Comparison of ENCODE assay signal across 8 mouse cellular contexts in the genomic region with DNA sequence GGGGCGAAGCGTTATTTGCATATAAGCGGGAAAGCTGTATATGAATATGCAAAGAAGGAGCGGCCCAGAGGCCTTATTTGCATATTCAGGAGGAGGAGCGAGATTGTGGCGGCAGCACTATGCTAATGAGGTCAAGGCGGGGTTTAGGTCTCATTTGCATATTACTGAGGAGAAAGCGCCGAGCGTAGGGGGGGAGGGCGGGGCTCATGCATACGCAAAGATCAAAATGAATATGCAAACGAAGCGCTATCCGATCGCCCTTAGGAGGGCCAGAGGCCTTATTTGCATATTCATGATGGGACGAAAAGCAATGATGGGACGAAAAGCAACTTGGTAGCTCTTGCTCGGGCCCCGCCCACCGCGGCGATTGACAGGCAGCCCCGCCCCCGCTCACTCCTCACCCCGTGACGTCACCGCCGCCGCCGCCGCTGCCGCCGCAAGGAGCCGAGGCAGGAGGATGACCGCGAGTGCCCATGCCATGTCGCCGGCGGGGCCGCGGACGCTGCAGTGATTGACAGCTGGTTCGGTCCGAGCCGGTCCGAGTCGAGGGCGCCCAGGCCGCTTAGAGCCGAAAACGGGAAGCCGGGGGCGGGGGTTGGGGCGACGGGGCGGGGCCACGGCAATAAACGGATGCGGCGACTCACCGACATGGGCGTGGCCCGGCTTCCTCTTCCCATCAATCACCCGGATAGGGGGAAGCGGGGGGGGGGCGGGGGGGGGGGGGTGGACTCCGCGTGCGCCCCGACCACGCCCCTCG. TPM values are rescaled to one million over a fixed set of nuclear protein-coding genes. Genes with fewer than 3 reads are reported as not detected.
DNase-seq lines count a peak whose midpoint lies in the region; ATAC-seq and TF ChIP-seq lines count a peak whose summit lies in the region.

Gene Crlf2, minus strand, starts transcription at position 590 of the 757 bp plus-strand sequence.

- no peak for TF ChIP-seq CTCF in bone marrow, adult 2 months (IDR thresholded peaks at IDR 0.05; ENCODE audit: control insufficient read depth, insufficient read depth, low read length)
- no peak for TF ChIP-seq CTCF in midbrain, postnatal 0 days (IDR thresholded peaks at IDR 0.05)

- no peaks in the 10 kb centered on the region for H3K27me3 ChIP-seq in embryonic facial prominence, embryonic 15.5 days
- no peaks in the 10 kb centered on the region for H3K27me3 ChIP-seq in limb, embryonic 14.5 days (ENCODE audit: control insufficient read depth, insufficient read depth, low read length)
- H3K27me3 ChIP-seq in midbrain, postnatal 0 days (ENCODE audit: insufficient read depth, low read length), result no peaks in the 10 kb centered on the region

- peaks cover 20% of the 10 kb centered on the region for H3K36me3 ChIP-seq in embryonic facial prominence, embryonic 15.5 days
- no peaks in the 10 kb centered on the region; the same call in 1 of the 2 replicates for H3K36me3 ChIP-seq in limb, embryonic 14.5 days (ENCODE audit: control insufficient read depth, insufficient read depth, low read length)
- H3K36me3 ChIP-seq in midbrain, postnatal 0 days (ENCODE audit: insufficient read depth, low read length), result no peaks in the 10 kb centered on the region

- no peaks in the 10 kb centered on the region for H3K4me1 ChIP-seq in bone marrow, adult 2 months (ENCODE audit: control insufficient read depth, insufficient read depth, low read length)
- no peaks in the 10 kb centered on the region for H3K4me1 ChIP-seq in embryonic facial prominence, embryonic 15.5 days
- no peaks in the 10 kb centered on the region for H3K4me1 ChIP-seq in limb, embryonic 14.5 days (ENCODE audit: control insufficient read depth, insufficient read depth, low read length)
- H3K4me1 ChIP-seq in midbrain, postnatal 0 days (ENCODE audit: insufficient read depth, low read length), result no peaks in the 10 kb centered on the region

- TF ChIP-seq POLR2A in bone marrow, adult 2 months (IDR thresholded peaks at IDR 0.05; ENCODE audit: borderline replicate concordance, control insufficient read depth, low read depth, low read length), result no peak; the same call in 1 of the 2 replicates
- TF ChIP-seq POLR2A in limb, embryonic 14.5 days (IDR thresholded peaks at IDR 0.05; ENCODE audit: borderline replicate concordance, extremely low read depth, insufficient read depth, insufficient read length), result no peak

- peak within 1 kb of the TSS; percentile 56 for H3K4me2 ChIP-seq in embryonic facial prominence, embryonic 15.5 days (replicated peaks)
- peak within 1 kb of the TSS; percentile 48 for H3K4me2 ChIP-seq in limb, embryonic 14.5 days (replicated peaks; ENCODE audit: low read depth, low read length, severe bottlenecking)
- peak within 1 kb of the TSS; percentile 51 for H3K4me2 ChIP-seq in midbrain, postnatal 0 days (ENCODE audit: low read depth, low read length, poor library complexity, severe bottlenecking)

- under 1% methylated on average over 65 of the region's 73 CpGs for WGBS in bone marrow, adult 2 months
- WGBS in embryonic facial prominence, embryonic 15.5 days, result under 1% methylated on average over 59 of the region's 73 CpGs
- WGBS in limb, embryonic 14.5 days, result 1% methylated on average over 40 of the region's 73 CpGs
- WGBS in midbrain, postnatal 0 days, result under 1% methylated on average over 59 of the region's 73 CpGs

- DNase-seq in 416B (ENCODE audit: low read depth), result peak; percentile 99
- DNase-seq in heart, adult 8-10 months (ENCODE audit: low spot score), result peak; percentile 83
- peak; percentile 90 for DNase-seq in kidney, adult 9 months
- DNase-seq in limb, embryonic 14.5 days (ENCODE audit: low spot score), result peak; percentile 94
- DNase-seq in midbrain, postnatal 0 days (ENCODE audit: low spot score), result peak; percentile 96
- DNase-seq in spleen, postnatal 14 days (ENCODE audit: low spot score in 2 of 2), result peak; percentile 68 to 83

- H3K4me3 ChIP-seq in bone marrow, adult 2 months (replicated peaks; ENCODE audit: control insufficient read depth, low read depth, low read length), result peak within 1 kb of the TSS; percentile 87
- peak within 1 kb of the TSS; percentile 79 for H3K4me3 ChIP-seq in embryonic facial prominence, embryonic 15.5 days (replicated peaks)
- peak within 1 kb of the TSS; percentile 68 for H3K4me3 ChIP-seq in limb, embryonic 14.5 days (replicated peaks; ENCODE audit: low read length)
- peak within 1 kb of the TSS; percentile 58 for H3K4me3 ChIP-seq in midbrain, postnatal 0 days (ENCODE audit: low read depth, low read length)

- H3K27ac ChIP-seq in bone marrow, adult 2 months (ENCODE audit: control insufficient read depth, insufficient read depth, low read depth, low read length, poor library complexity), result peak within 1 kb of the TSS; percentile 100
- H3K27ac ChIP-seq in embryonic facial prominence, embryonic 15.5 days (replicated peaks), result peak within 1 kb of the TSS; percentile 97
- peak within 1 kb of the TSS; percentile 92 for H3K27ac ChIP-seq in limb, embryonic 14.5 days (replicated peaks; ENCODE audit: low read depth, low read length)
- peak within 1 kb of the TSS; percentile 95 for H3K27ac ChIP-seq in midbrain, postnatal 0 days (ENCODE audit: low read depth, low read length)

- peak; percentile 61 for ATAC-seq in embryonic facial prominence, embryonic 15.5 days (ENCODE audit: insufficient number of reproducible peaks, low FRiP score, low TSS enrichment, low read depth)
- ATAC-seq in limb, embryonic 14.5 days (ENCODE audit: low FRiP score, low read depth), result peak; percentile 60
- peak; percentile 63 for ATAC-seq in midbrain, postnatal 0 days (ENCODE audit: low FRiP score)

- H3K9me3 ChIP-seq in embryonic facial prominence, embryonic 15.5 days (replicated peaks), result peaks cover 26% of the 10 kb centered on the region
- H3K9me3 ChIP-seq in limb, embryonic 14.5 days (ENCODE audit: control insufficient read depth, low read length), result peaks cover 31% of the 10 kb centered on the region
- H3K9me3 ChIP-seq in midbrain, postnatal 0 days (ENCODE audit: low read length), result peaks cover 16% of the 10 kb centered on the region

- peak within 1 kb of the TSS; percentile 58 for H3K9ac ChIP-seq in embryonic facial prominence, embryonic 15.5 days
- H3K9ac ChIP-seq in limb, embryonic 14.5 days (ENCODE audit: low read depth, low read length, severe bottlenecking), result peak within 1 kb of the TSS; percentile 66
- H3K9ac ChIP-seq in midbrain, postnatal 0 days (replicated peaks; ENCODE audit: low read length, poor library complexity, severe bottlenecking), result peak within 1 kb of the TSS; percentile 72

RNA-seq across cellular contexts. Expression of gene Crlf2, which starts in this region (rescaled TPM):
- polyA plus RNA-seq in bone marrow, adult 2 months (2011; ENCODE audit: insufficient read depth, insufficient read length, low replicate concordance, missing spikeins), result 9.9 and 26.5 TPM in 2 replicates
- polyA plus RNA-seq in embryonic facial prominence, embryonic 15.5 days (2015; fragmentation: Nextera tagmentation; extraction: Ambion mirVana), result 12.6 and 13.6 TPM in 2 replicates
- total RNA-seq in heart, adult 8-10 months (2022), result 1 to 10 TPM; 3.7 to 8.1 (median 5.7) TPM
- 22.1 and 35.5 TPM in 2 replicates for polyA plus RNA-seq in limb, embryonic 14.5 days (2012; rRNA removed)
- 9.1 and 11.0 TPM in 2 replicates for polyA plus RNA-seq in limb, embryonic 14.5 days (2014; fragmentation: Nextera tagmentation; extraction: Ambion mirVana)
- total RNA-seq in midbrain, postnatal 0 days (2014; rRNA removed), result 23.4 and 44.4 TPM in 2 replicates
- polyA plus RNA-seq in midbrain, postnatal 0 days (2015; fragmentation: Nextera tagmentation; extraction: Ambion mirVana), result 29.2 and 30.9 TPM in 2 replicates

Comparison
In these comparisons a context has a peak if more than half of its experiments do, and no peak if none do; other contexts are left out.
1. Peak in every context shown above with its lines: DNase-seq, ATAC-seq, H3K4me3 ChIP-seq and H3K27ac ChIP-seq.